Comparison of ENCODE assay signal across 11 mouse cellular contexts in genomic region chr2:38100289-38100688, GRCm38 (mm10).
A peak's percentile ranks its signal among the peaks of the same experiment; 100 is the strongest.
DNase-seq lines count a peak whose midpoint lies in the region; ATAC-seq lines count a peak whose summit lies in the region.
"Had no signal": no experiment of that assay in that cellular context is flagged by ENCODE, and none has a peak within 500 bp of the region (broad histone marks: within the 10 kb centered on the region; RNA-seq: fewer than 3 reads in every experiment).

No protein-coding gene starts in this region.

- no peaks in the 10 kb centered on the region for H3K27me3 ChIP-seq in embryonic facial prominence, embryonic 10.5 days (replicated peaks; ENCODE audit: low read depth, poor library complexity, severe bottlenecking)
- no peaks in the 10 kb centered on the region for H3K27me3 ChIP-seq in liver, embryonic 11.5 days (replicated peaks; ENCODE audit: control insufficient read depth, insufficient read depth, low read length)
- H3K27me3 ChIP-seq in kidney, embryonic 14.5 days (ENCODE audit: control insufficient read depth, insufficient read depth, low read length): no peaks in the 10 kb centered on the region
- H3K27me3 ChIP-seq: embryonic facial prominence, embryonic 13.5 days had no signal

- 11% methylated on average over 7 of the region's 7 CpGs for WGBS in embryonic facial prominence, embryonic 10.5 days
- WGBS in liver, embryonic 11.5 days: 56% methylated on average over 7 of the region's 7 CpGs
- 44% methylated on average over 7 of the region's 7 CpGs for WGBS in kidney, embryonic 14.5 days

- H3K36me3 ChIP-seq in embryonic facial prominence, embryonic 10.5 days (replicated peaks): no peaks in the 10 kb centered on the region
- no peaks in the 10 kb centered on the region for H3K36me3 ChIP-seq in liver, embryonic 11.5 days (ENCODE audit: control insufficient read depth, insufficient read depth, low read length)
- no peaks in the 10 kb centered on the region for H3K36me3 ChIP-seq in kidney, embryonic 14.5 days (ENCODE audit: control insufficient read depth, insufficient read depth, low read length)
- H3K36me3 ChIP-seq: embryonic facial prominence, embryonic 13.5 days had no signal

- ATAC-seq in erythroblast, adult 5-6 weeks (replicated peaks; ENCODE audit: low FRiP score, poor library complexity, severe bottlenecking): no peak
- ATAC-seq in liver, embryonic 11.5 days (replicated peaks; ENCODE audit: low FRiP score): no peak
- no peak for ATAC-seq in kidney, embryonic 14.5 days (ENCODE audit: low FRiP score, low TSS enrichment)

- H3K9ac ChIP-seq in liver, embryonic 11.5 days (ENCODE audit: low read depth, low read length): no peak overlapping the region
- H3K9ac ChIP-seq in kidney, embryonic 14.5 days (ENCODE audit: low read depth, low read length): no peak overlapping the region
- H3K9ac ChIP-seq: embryonic facial prominence, embryonic 13.5 days had no signal

- peaks cover 56% of the 10 kb centered on the region for H3K4me1 ChIP-seq in embryonic facial prominence, embryonic 10.5 days
- peaks cover 19% of the 10 kb centered on the region for H3K4me1 ChIP-seq in liver, embryonic 11.5 days (replicated peaks; ENCODE audit: control insufficient read depth, insufficient read depth, low read length)
- peaks cover 7% of the 10 kb centered on the region; the same call in 1 of the 2 replicates for H3K4me1 ChIP-seq in kidney, embryonic 14.5 days (ENCODE audit: control insufficient read depth, insufficient read depth, low read length)

- no peak overlapping the region for H3K4me3 ChIP-seq in embryonic facial prominence, embryonic 10.5 days
- no peak overlapping the region for H3K4me3 ChIP-seq in liver, embryonic 11.5 days (ENCODE audit: low read depth, low read length)
- H3K4me3 ChIP-seq in kidney, embryonic 14.5 days (ENCODE audit: low read length): no peak overlapping the region
- H3K4me3 ChIP-seq: embryonic facial prominence, embryonic 13.5 days had no signal

- peak; percentile 29 for DNase-seq in embryo, embryonic 10.5 days (ENCODE audit: low spot score)
- no peak for DNase-seq in embryo, embryonic 10 days (ENCODE audit: low spot score)
- peak; percentile 28 for DNase-seq in Muller cell, postnatal 12 days (ENCODE audit: inconsistent ontology term)
- DNase-seq in embryonic facial prominence, embryonic 10.5 days (ENCODE audit: low spot score): peak; percentile 39
- DNase-seq in layer of hippocampus, postnatal 10 days (ENCODE audit: low spot score in 2 of 2): peak; percentile 40 to 45
- no peak for DNase-seq in liver, embryonic 11.5 days (ENCODE audit: low spot score)
- DNase-seq: kidney, postnatal 14 days had no signal

- peak overlapping the region; percentile 27; the same call in 1 of the 2 replicates for H3K27ac ChIP-seq in embryonic facial prominence, embryonic 10.5 days (replicated peaks)
- no peak overlapping the region for H3K27ac ChIP-seq in liver, embryonic 11.5 days (ENCODE audit: low read depth, low read length)
- H3K27ac ChIP-seq in kidney, embryonic 14.5 days (ENCODE audit: low read depth, low read length): no peak overlapping the region
- H3K27ac ChIP-seq: embryonic facial prominence, embryonic 13.5 days had no signal

- no peak overlapping the region for H3K4me2 ChIP-seq in liver, embryonic 11.5 days
- H3K4me2 ChIP-seq in kidney, embryonic 14.5 days (replicated peaks; ENCODE audit: low read depth, low read length): no peak overlapping the region
- H3K4me2 ChIP-seq: embryonic facial prominence, embryonic 13.5 days; heart, embryonic 11.5 days had no signal

- no peaks in the 10 kb centered on the region for H3K9me3 ChIP-seq in embryonic facial prominence, embryonic 10.5 days
- H3K9me3 ChIP-seq in liver, embryonic 11.5 days (ENCODE audit: control insufficient read depth, low read length): no peaks in the 10 kb centered on the region
- no peaks in the 10 kb centered on the region for H3K9me3 ChIP-seq in kidney, embryonic 14.5 days (ENCODE audit: control insufficient read depth, low read length)
- H3K9me3 ChIP-seq: embryonic facial prominence, embryonic 13.5 days had no signal

Comparison
In these comparisons a context has a peak if more than half of its experiments do, and no peak if none do; other contexts are left out.
1. DNase-seq: peak in embryo, embryonic 10.5 days (single experiment), Muller cell, postnatal 12 days (single experiment), embryonic facial prominence, embryonic 10.5 days (single experiment) and layer of hippocampus, postnatal 10 days (2 of 2); none in embryo, embryonic 10 days (single experiment) and liver, embryonic 11.5 days (single experiment).